Mouse (Mus musculus): ENCODE measurements at regions not wholly inside any gene's neighbourhood (a gene's known extent, or its start where the extent isn't known, plus 50 kb on each side); places are given as distances from the start of the nearest gene placed in this dataset.
A peak's percentile ranks its signal among the peaks of the same experiment; 100 is the strongest.

DNA sequence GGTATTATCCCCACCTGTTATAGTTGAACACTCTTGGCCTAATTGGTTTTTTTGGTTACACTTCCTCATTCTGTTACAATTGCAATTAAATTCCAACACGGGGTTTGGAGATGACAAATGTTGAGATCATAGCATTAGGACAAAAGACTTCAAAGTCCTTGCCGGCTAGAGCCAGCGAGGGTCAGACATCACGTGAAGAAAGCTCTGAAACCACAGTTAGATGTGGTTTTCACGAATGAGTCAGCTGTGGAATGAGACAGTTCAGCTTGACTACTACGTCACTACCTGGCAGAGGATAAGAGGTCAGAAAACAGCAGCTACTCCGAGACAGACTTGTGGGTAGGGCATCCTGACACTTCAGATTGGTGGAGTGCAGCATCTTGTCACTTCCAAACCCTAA is 55.5 kb upstream of the Trio start:
- Histone ChIP-seq H3K9ac (ENCODE audit: low read depth, low read length) (no peak overlapping the region), H3K36me3 (ENCODE audit: insufficient read depth, low read length) (no peaks in the 10 kb centered on the region), H3K4me2 (ENCODE audit: low read length) (no peak overlapping the region), H3K27ac (no peak overlapping the region), H3K27me3 (ENCODE audit: insufficient read depth, low read length) (no peaks in the 10 kb centered on the region), H3K9me3 (replicated peaks; ENCODE audit: low read length) (no peaks in the 10 kb centered on the region), H3K4me3 (replicated peaks; ENCODE audit: low read depth, low read length) (no peak overlapping the region), H3K4me1 (replicated peaks; ENCODE audit: insufficient read depth, low read length) (no peaks in the 10 kb centered on the region)
- DNase-seq (ENCODE audit: low spot score) (no peak), ATAC-seq (replicated peaks; ENCODE audit: low FRiP score, low read depth) (no peak)
- TF ChIP-seq CTCF (IDR thresholded peaks at IDR 0.05; ENCODE audit: low read depth): no peak
- WGBS: 74% methylated on average over 7 of the region's 7 CpGs

DNA sequence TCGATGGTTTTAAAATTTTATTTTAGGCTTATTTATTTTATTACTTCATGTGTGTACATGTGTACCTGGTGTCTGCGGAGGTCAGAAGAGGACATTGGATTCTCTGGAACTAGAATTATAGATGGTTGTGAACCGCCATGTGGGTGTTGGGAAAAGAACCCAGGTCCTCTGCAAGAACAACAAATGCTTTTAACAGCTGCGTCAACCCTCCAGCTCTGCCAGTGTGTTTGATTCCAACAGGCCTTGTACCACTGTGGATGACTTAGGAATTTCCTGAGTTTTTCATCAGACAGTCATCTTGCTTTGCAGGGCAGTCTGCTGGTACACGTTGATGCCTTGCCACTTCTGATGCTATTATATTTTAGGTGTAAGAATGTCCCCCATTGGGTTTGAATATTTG is 56.8 kb upstream of the Trio start:
- DNase-seq (ENCODE audit: low spot score) (no peak), ATAC-seq (replicated peaks; ENCODE audit: low FRiP score, low read depth) (no peak)
- no peak overlapping the region for H3K4me2 ChIP-seq (ENCODE audit: low read length)
- no peak for TF ChIP-seq CTCF (IDR thresholded peaks at IDR 0.05; ENCODE audit: low read depth)
- no peaks in the 10 kb centered on the region for H3K36me3 ChIP-seq (ENCODE audit: insufficient read depth, low read length)
- H3K9ac ChIP-seq (ENCODE audit: low read depth, low read length): no peak overlapping the region
- H3K4me3 ChIP-seq (replicated peaks; ENCODE audit: low read depth, low read length): no peak overlapping the region
- 88% methylated on average over 5 of the region's 5 CpGs for WGBS
- H3K9me3 ChIP-seq (replicated peaks; ENCODE audit: low read length): no peaks in the 10 kb centered on the region
- H3K4me1 ChIP-seq (replicated peaks; ENCODE audit: insufficient read depth, low read length): no peaks in the 10 kb centered on the region
- H3K27ac ChIP-seq: no peak overlapping the region
- H3K27me3 ChIP-seq (ENCODE audit: insufficient read depth, low read length): no peaks in the 10 kb centered on the region

DNA sequence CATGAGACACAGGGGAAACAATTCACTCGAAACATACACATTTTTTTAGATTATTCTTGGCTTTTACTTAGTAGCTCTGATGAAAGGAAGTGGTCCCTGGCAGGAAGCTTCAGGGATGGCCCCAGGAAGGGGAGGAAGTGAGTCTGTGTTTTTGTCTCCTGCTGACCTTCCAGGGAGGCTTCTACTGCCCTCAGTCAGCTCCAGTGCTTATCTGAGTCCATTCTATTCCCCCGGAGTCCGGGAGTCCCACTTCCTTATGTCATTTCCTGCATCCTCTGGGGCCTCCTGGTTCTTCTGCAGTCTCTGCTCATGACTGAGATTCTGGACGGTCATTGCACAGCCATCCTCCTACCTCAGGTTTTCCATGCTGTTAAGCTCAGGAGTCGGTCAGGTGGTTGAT is 80.3 kb upstream of the Trio start:
- TF ChIP-seq CTCF (IDR thresholded peaks at IDR 0.05; ENCODE audit: low read depth): no peak
- 67% methylated on average over 5 of the region's 5 CpGs for WGBS
- Histone ChIP-seq H3K4me2 (ENCODE audit: low read length) (no peak overlapping the region), H3K9me3 (replicated peaks; ENCODE audit: low read length) (no peaks in the 10 kb centered on the region), H3K36me3 (ENCODE audit: insufficient read depth, low read length) (no peaks in the 10 kb centered on the region), H3K9ac (ENCODE audit: low read depth, low read length) (no peak overlapping the region), H3K4me3 (replicated peaks; ENCODE audit: low read depth, low read length) (no peak overlapping the region), H3K27me3 (ENCODE audit: insufficient read depth, low read length) (no peaks in the 10 kb centered on the region), H3K27ac (no peak overlapping the region), H3K4me1 (replicated peaks; ENCODE audit: insufficient read depth, low read length) (no peaks in the 10 kb centered on the region)
- ATAC-seq (replicated peaks; ENCODE audit: low FRiP score, low read depth) (no peak), DNase-seq (ENCODE audit: low spot score) (peak; percentile 42)

DNA sequence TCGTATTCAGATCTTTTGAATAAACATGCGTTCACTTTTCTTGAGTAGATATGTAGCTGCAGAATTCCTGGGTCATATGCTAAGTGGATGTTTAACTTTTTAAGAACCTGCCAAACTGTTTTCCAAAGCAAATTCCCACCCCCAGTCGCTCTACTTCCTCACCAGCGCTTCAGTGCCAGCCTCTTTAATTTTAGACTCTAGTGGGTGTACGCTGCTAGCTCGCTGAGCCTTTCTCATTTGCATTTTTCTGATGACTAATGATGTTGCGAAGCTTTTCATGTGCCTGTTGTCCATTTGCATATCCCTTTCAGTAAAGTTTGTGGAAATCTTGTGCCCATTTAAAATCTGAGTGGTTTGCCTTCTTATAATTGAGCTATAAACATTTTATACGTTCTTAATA is 84.3 kb upstream of the Trio start:
- DNase-seq (ENCODE audit: low spot score) (no peak), ATAC-seq (replicated peaks; ENCODE audit: low FRiP score, low read depth) (no peak)
- Histone ChIP-seq H3K27me3 (ENCODE audit: insufficient read depth, low read length) (no peaks in the 10 kb centered on the region), H3K27ac (no peak overlapping the region), H3K36me3 (ENCODE audit: insufficient read depth, low read length) (no peaks in the 10 kb centered on the region), H3K4me2 (ENCODE audit: low read length) (no peak overlapping the region), H3K9me3 (replicated peaks; ENCODE audit: low read length) (no peaks in the 10 kb centered on the region), H3K4me3 (replicated peaks; ENCODE audit: low read depth, low read length) (no peak overlapping the region), H3K9ac (ENCODE audit: low read depth, low read length) (no peak overlapping the region), H3K4me1 (replicated peaks; ENCODE audit: insufficient read depth, low read length) (no peaks in the 10 kb centered on the region)
- 64% methylated on average over 8 of the region's 8 CpGs for WGBS
- TF ChIP-seq CTCF (IDR thresholded peaks at IDR 0.05; ENCODE audit: low read depth): no peak

DNA sequence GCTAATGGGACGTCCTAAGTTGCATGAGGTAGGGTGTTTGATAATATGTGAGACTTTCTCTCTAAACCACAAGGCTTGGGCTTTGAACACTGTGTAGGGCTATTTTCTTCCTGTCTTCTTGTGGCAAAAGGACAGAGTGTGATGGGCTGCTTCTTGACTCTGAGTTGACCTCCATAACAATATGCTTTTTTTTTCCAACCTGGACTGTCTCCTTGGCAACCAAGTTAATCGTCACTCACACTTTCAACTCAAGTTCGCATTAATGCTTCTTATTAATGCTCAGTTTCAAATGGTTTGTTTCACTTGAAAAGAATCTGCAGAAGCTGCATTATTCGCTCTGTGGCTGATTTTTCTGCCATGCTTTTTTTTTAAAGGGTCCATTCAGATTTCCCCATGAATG is 87.8 kb upstream of the Trio start:
- Histone ChIP-seq H3K4me1 (replicated peaks; ENCODE audit: insufficient read depth, low read length) (no peaks in the 10 kb centered on the region), H3K36me3 (ENCODE audit: insufficient read depth, low read length) (no peaks in the 10 kb centered on the region), H3K27me3 (ENCODE audit: insufficient read depth, low read length) (no peaks in the 10 kb centered on the region), H3K4me3 (replicated peaks; ENCODE audit: low read depth, low read length) (no peak overlapping the region), H3K27ac (no peak overlapping the region), H3K4me2 (ENCODE audit: low read length) (no peak overlapping the region), H3K9ac (ENCODE audit: low read depth, low read length) (no peak overlapping the region), H3K9me3 (replicated peaks; ENCODE audit: low read length) (no peaks in the 10 kb centered on the region)
- WGBS: 58% methylated on average over 4 of the region's 4 CpGs
- TF ChIP-seq CTCF (IDR thresholded peaks at IDR 0.05; ENCODE audit: low read depth): no peak
- DNase-seq (ENCODE audit: low spot score): no peak
- no peak for ATAC-seq (replicated peaks; ENCODE audit: low FRiP score, low read depth)

DNA sequence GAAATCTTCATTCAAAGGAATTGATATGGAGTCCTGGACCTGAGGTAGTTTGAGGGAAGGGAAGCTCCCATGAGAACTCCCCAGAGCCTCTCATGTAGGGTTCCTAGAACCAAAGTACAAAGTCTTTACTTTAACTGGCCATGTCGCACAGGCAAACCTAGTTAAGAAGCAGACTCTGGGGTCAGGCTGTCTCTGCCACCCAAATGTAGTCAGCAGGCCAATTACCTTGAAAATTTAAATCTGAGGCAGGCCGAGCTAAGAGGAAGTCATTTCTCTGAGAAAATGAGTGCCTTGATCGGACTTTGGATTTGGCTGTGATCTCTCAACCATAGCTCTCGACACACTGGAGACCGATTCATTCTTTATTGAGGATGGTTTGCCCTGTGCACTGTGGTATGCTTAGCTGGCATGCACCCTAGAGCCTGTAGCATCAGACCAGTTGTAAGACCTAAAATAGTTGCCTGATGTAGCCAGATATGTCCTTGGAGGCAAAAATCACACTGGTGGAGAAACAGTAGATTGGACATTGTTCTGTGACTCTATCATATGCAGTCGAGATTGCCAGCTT is 88.6 kb upstream of the Trio start:
- Histone ChIP-seq H3K9me3 (replicated peaks; ENCODE audit: low read length) (no peaks in the 10 kb centered on the region), H3K36me3 (ENCODE audit: insufficient read depth, low read length) (no peaks in the 10 kb centered on the region), H3K4me1 (replicated peaks; ENCODE audit: insufficient read depth, low read length) (no peaks in the 10 kb centered on the region), H3K4me3 (replicated peaks; ENCODE audit: low read depth, low read length) (no peak overlapping the region), H3K4me2 (ENCODE audit: low read length) (no peak overlapping the region), H3K27ac (no peak overlapping the region), H3K9ac (ENCODE audit: low read depth, low read length) (no peak overlapping the region), H3K27me3 (ENCODE audit: insufficient read depth, low read length) (no peaks in the 10 kb centered on the region)
- peak; percentile 78 for ATAC-seq (replicated peaks; ENCODE audit: low FRiP score, low read depth)
- 52% methylated on average over 6 of the region's 6 CpGs for WGBS
- no peak for TF ChIP-seq CTCF (IDR thresholded peaks at IDR 0.05; ENCODE audit: low read depth)
- DNase-seq (ENCODE audit: low spot score): peak; percentile 39

DNA sequence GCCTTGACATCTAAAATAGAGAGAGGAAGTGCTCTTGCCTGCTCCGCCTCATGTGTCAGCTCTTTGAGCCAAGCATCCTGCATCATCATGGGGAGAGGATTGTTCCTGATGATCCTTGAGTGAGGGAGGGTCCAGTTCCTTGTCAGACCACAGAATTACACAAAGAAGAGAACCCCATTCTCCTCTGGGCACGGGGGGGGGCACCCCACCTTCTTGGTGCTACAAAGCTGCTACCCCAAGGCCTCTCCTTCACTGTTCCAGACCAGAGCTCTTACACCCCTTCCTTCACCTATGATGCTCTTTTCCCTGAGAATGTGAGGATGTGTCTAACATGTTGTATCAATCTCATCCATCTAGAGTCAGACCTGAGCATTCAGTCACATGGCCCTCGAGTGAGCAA is 76.7 kb upstream of the Dnah5 start:
- H3K9ac ChIP-seq (ENCODE audit: low read depth, low read length): no peak overlapping the region
- H3K4me1 ChIP-seq (replicated peaks; ENCODE audit: insufficient read depth, low read length): no peaks in the 10 kb centered on the region
- WGBS: 81% methylated on average over 3 of the region's 3 CpGs
- H3K27me3 ChIP-seq (ENCODE audit: insufficient read depth, low read length): no peaks in the 10 kb centered on the region
- H3K36me3 ChIP-seq (ENCODE audit: insufficient read depth, low read length): no peaks in the 10 kb centered on the region
- TF ChIP-seq CTCF (IDR thresholded peaks at IDR 0.05; ENCODE audit: low read depth): no peak
- DNase-seq (ENCODE audit: low spot score) (no peak), ATAC-seq (replicated peaks; ENCODE audit: low FRiP score, low read depth) (no peak)
- no peak overlapping the region for H3K4me2 ChIP-seq (ENCODE audit: low read length)
- H3K27ac ChIP-seq: no peak overlapping the region
- H3K9me3 ChIP-seq (replicated peaks; ENCODE audit: low read length): no peaks in the 10 kb centered on the region
- H3K4me3 ChIP-seq (replicated peaks; ENCODE audit: low read depth, low read length): no peak overlapping the region

Data from kidney, postnatal 0 days (tissue).